Mouse (Mus musculus): Measurements from ENCODE around the gene Spag7.

GRCm38 (mm10) chr11:70656964-70657363 lies 12.3 kb downstream of the Spag7 start, which contains the start of gene Eno3:
- TF ChIP-seq POLR2A (IDR thresholded peaks at IDR 0.05; ENCODE audit: low read depth, low read length) = no peak
- TF ChIP-seq CTCF (IDR thresholded peaks at IDR 0.05; ENCODE audit: extremely low read depth, insufficient read length, insufficient replicate concordance, low read depth, low read length) = no peak
